Mouse (Mus musculus) kidney, embryonic 14.5 days (tissue): ENCODE data around the gene Pofut2. TPM values are rescaled to one million over a fixed set of nuclear protein-coding genes. Genes with fewer than 3 reads are reported as not detected.

Experiments
- ATAC-seq: fragments of 200-750 bp; cut with Nextera tagmentation; 2 replicates; pipeline ENCODE4 v1.8.0; 2017; ENCODE audit warnings: moderate number of reproducible peaks, mild to moderate bottlenecking, moderate TSS enrichment, moderate library complexity; ENCODE audit not compliant: low FRiP score, low TSS enrichment
- H3K27ac ChIP-seq: fragments of 300-500 bp; sonication (generic); 2 replicates; pipeline ENCODE4 v1.5.1; 2014; ENCODE audit warnings: low read depth, mild to moderate bottlenecking, low read length, moderate library complexity, mixed read lengths
- H3K27me3 ChIP-seq: fragments of 300-500 bp; sonication (generic); 2 replicates; pipeline ENCODE4 v1.6.1; 2014; ENCODE audit warnings: mild to moderate bottlenecking, low read length; ENCODE audit not compliant: control insufficient read depth, insufficient read depth
- H3K36me3 ChIP-seq: fragments of 300-500 bp; sonication (generic); 2 replicates; pipeline ENCODE4 v1.6.1; 2014; ENCODE audit warnings: low read length, mixed read lengths; ENCODE audit not compliant: control insufficient read depth, insufficient read depth
- H3K4me1 ChIP-seq: fragments of 300-500 bp; sonication (generic); 2 replicates; pipeline ENCODE4 v1.6.1; 2014; ENCODE audit warnings: low read length, mixed read lengths; ENCODE audit not compliant: control insufficient read depth, insufficient read depth
- H3K4me2 ChIP-seq: fragments of 300-500 bp; sonication (generic); replicated peaks from 2 replicates; pipeline ENCODE4 v1.6.1; 2014; ENCODE audit warnings: low read depth, mild to moderate bottlenecking, low read length
- H3K4me3 ChIP-seq: fragments of 300-500 bp; sonication (generic); 2 replicates; pipeline ENCODE4 v1.5.1; 2014; ENCODE audit warnings: mild to moderate bottlenecking, low read length
- H3K9ac ChIP-seq: fragments of 300-500 bp; sonication (generic); 2 replicates; pipeline ENCODE4 v1.6.1; 2014; ENCODE audit warnings: low read depth, mild to moderate bottlenecking, low read length, moderate library complexity
- H3K9me3 ChIP-seq: fragments of 300-500 bp; sonication (generic); 2 replicates; pipeline ENCODE4 v1.6.1; 2016; ENCODE audit warnings: low read length; ENCODE audit not compliant: control insufficient read depth
- WGBS: fragments of 180-500 bp; shearing (Covaris S2); extraction: QIAGEN DNeasy Blood & Tissue Kit; methylation state at CpG from one replicate; pipeline ENCODE4 v1.1.7; 2014; 5-methylcytosine and 5-hydroxymethylcytosine counted together
- polyA plus RNA-seq: library from polyadenylated mRNA; unstranded; fragments of >200 nt; fragmentation: Nextera tagmentation; extraction: Ambion mirVana; gene quantifications from 2 replicates; pipeline ENCODE4 v1.2.1, GENCODE M21; 2014

The Pofut2 gene
- polyA plus RNA-seq, 1 experiment from 2014 or later, result 112 TPM

- no peaks in the 10 kb centered on the region for H3K36me3 ChIP-seq
- H3K27me3 ChIP-seq, result no peaks in the 10 kb centered on the region
- 79% methylated on average over 2 of the region's 2 CpGs for WGBS
- no peak overlapping the region for H3K4me3 ChIP-seq
- ATAC-seq, result no peak
- H3K9ac ChIP-seq, result no peak overlapping the region
- H3K27ac ChIP-seq, result no peak overlapping the region
- H3K4me2 ChIP-seq, result no peak overlapping the region
- no peaks in the 10 kb centered on the region for H3K9me3 ChIP-seq
- H3K4me1 ChIP-seq, result no peaks in the 10 kb centered on the region
These were observed 40.2 kb downstream of the Pofut2 start for GRCm38 (mm10) chr10:77299194-77299593.

GRCm38 (mm10) chr10:77300237-77300933 lies 41.4 kb downstream of the Pofut2 start:
- WGBS, result 84% methylated on average over 8 of the region's 8 CpGs
- H3K4me3 ChIP-seq, result no peak overlapping the region
- no peaks in the 10 kb centered on the region for H3K4me1 ChIP-seq
- no peak overlapping the region for H3K4me2 ChIP-seq
- H3K36me3 ChIP-seq, result no peaks in the 10 kb centered on the region
- H3K27ac ChIP-seq, result no peak overlapping the region
- H3K9me3 ChIP-seq, result no peaks in the 10 kb centered on the region
- no peaks in the 10 kb centered on the region for H3K27me3 ChIP-seq
- H3K9ac ChIP-seq, result no peak overlapping the region
- ATAC-seq, result no peak

GRCm38 (mm10) chr10:77300934-77301297 lies 41.9 kb downstream of the Pofut2 start:
- Histone ChIP-seq H3K4me1 (no peaks in the 10 kb centered on the region), H3K9ac (no peak overlapping the region), H3K27me3 (no peaks in the 10 kb centered on the region), H3K4me2 (no peak overlapping the region), H3K9me3 (no peaks in the 10 kb centered on the region), H3K27ac (no peak overlapping the region), H3K36me3 (no peaks in the 10 kb centered on the region), H3K4me3 (no peak overlapping the region)
- ATAC-seq, result no peak
- WGBS, result 90% methylated on average over 4 of the region's 4 CpGs

GRCm38 (mm10) chr10:77304362-77304761 lies 45.3 kb downstream of the Pofut2 start:
- peak; percentile 25; the same call in 1 of the 2 replicates for ATAC-seq
- 67% methylated on average over 3 of the region's 3 CpGs for WGBS
- Histone ChIP-seq H3K27me3 (no peaks in the 10 kb centered on the region), H3K36me3 (no peaks in the 10 kb centered on the region), H3K4me1 (no peaks in the 10 kb centered on the region), H3K27ac (no peak overlapping the region), H3K9ac (no peak overlapping the region), H3K4me3 (no peak overlapping the region), H3K9me3 (no peaks in the 10 kb centered on the region), H3K4me2 (no peak overlapping the region)

- 32% methylated on average over 4 of the region's 4 CpGs for WGBS
- no peaks in the 10 kb centered on the region for H3K36me3 ChIP-seq
- no peak overlapping the region for H3K9ac ChIP-seq
- H3K9me3 ChIP-seq, result no peaks in the 10 kb centered on the region
- no peaks in the 10 kb centered on the region for H3K4me1 ChIP-seq
- peak; percentile 74 for ATAC-seq
- no peak overlapping the region for H3K4me3 ChIP-seq
- no peak overlapping the region for H3K27ac ChIP-seq
- no peak overlapping the region for H3K4me2 ChIP-seq
- no peaks in the 10 kb centered on the region for H3K27me3 ChIP-seq
These were observed 46.0 kb downstream of the Pofut2 start for GRCm38 (mm10) chr10:77304840-77305533.

GRCm38 (mm10) chr10:77305766-77306165 lies 46.7 kb downstream of the Pofut2 start:
- WGBS, result 79% methylated on average over 8 of the region's 8 CpGs
- no peaks in the 10 kb centered on the region for H3K9me3 ChIP-seq
- H3K27ac ChIP-seq, result no peak overlapping the region
- H3K4me1 ChIP-seq, result no peaks in the 10 kb centered on the region
- H3K9ac ChIP-seq, result no peak overlapping the region
- H3K27me3 ChIP-seq, result no peaks in the 10 kb centered on the region
- no peak overlapping the region for H3K4me2 ChIP-seq
- no peaks in the 10 kb centered on the region for H3K36me3 ChIP-seq
- H3K4me3 ChIP-seq, result no peak overlapping the region
- no peak for ATAC-seq

- WGBS, result 44% methylated on average over 10 of the region's 10 CpGs
- Histone ChIP-seq H3K4me2 (no peak overlapping the region), H3K9me3 (no peaks in the 10 kb centered on the region)
These were observed 50.0 kb downstream of the Pofut2 start for GRCm38 (mm10) chr10:77308978-77309377.

GRCm38 (mm10) chr10:77314711-77315266 lies 55.8 kb downstream of the Pofut2 start:
- no peak overlapping the region for H3K4me2 ChIP-seq
- H3K4me3 ChIP-seq, result no peak overlapping the region
- H3K9me3 ChIP-seq, result no peaks in the 10 kb centered on the region
- H3K27me3 ChIP-seq, result no peaks in the 10 kb centered on the region
- no peak for ATAC-seq
- no peaks in the 10 kb centered on the region for H3K4me1 ChIP-seq
- no peak overlapping the region for H3K9ac ChIP-seq
- H3K27ac ChIP-seq, result no peak overlapping the region
- whole genome bisulfite sequencing, result 42% methylated on average over 9 of the region's 9 CpGs
- no peaks in the 10 kb centered on the region for H3K36me3 ChIP-seq

More at GRCm38 (mm10) chr10:77308978-77309377, 50.0 kb downstream of the Pofut2 start:
- H3K4me1 ChIP-seq, result no peaks in the 10 kb centered on the region
- ATAC-seq, result peak; percentile 59; the same call in 1 of the 2 replicates
- H3K27me3 ChIP-seq, result no peaks in the 10 kb centered on the region
- H3K4me3 ChIP-seq, result no peak overlapping the region
- no peaks in the 10 kb centered on the region for H3K36me3 ChIP-seq
- H3K9ac ChIP-seq, result no peak overlapping the region
- no peak overlapping the region for H3K27ac ChIP-seq

- 87% methylated on average over 2 of the region's 2 CpGs for WGBS
- no peak for ATAC-seq
These were observed 56.7 kb downstream of the Pofut2 start for GRCm38 (mm10) chr10:77315682-77316081.

More at GRCm38 (mm10) chr10:77315682-77316081, 56.7 kb downstream of the Pofut2 start:
- no peak overlapping the region for H3K27ac ChIP-seq
- no peak overlapping the region for H3K4me2 ChIP-seq
- H3K9me3 ChIP-seq, result no peaks in the 10 kb centered on the region
- H3K36me3 ChIP-seq, result no peaks in the 10 kb centered on the region
- H3K4me3 ChIP-seq, result no peak overlapping the region
- H3K9ac ChIP-seq, result no peak overlapping the region
- H3K4me1 ChIP-seq, result no peaks in the 10 kb centered on the region
- H3K27me3 ChIP-seq, result no peaks in the 10 kb centered on the region
